Mouse (Mus musculus) olfactory bulb, adult 2 months (tissue): ENCODE measurements around the gene Krt87.
A peak's percentile ranks its signal among the peaks of the same experiment; 100 is the strongest.

Experiments
- CTCF ChIP-seq: fragments of 200-500 bp; IDR thresholded peaks from 2 replicates; pipeline ENCODE4 v1.5.1; 2012; ENCODE audit warnings: low read depth, mild to moderate bottlenecking, low read length, moderate library complexity; ENCODE audit not compliant: insufficient read depth
- POLR2A ChIP-seq: fragments of 200-500 bp; IDR thresholded peaks from 2 replicates; pipeline ENCODE4 v1.6.1; 2012; ENCODE audit warnings: mild to moderate bottlenecking, low read depth, low read length, moderate library complexity; ENCODE audit not compliant: insufficient read depth

GRCm38 (mm10) chr15:101453093-101453736, 14.6 kb upstream of the Krt87 start:
- TF ChIP-seq CTCF, result peak; percentile 82
- no peak for TF ChIP-seq POLR2A
